Mouse (Mus musculus): ENCODE measurements around the gene Map4k1. TPM values are rescaled to one million over a fixed set of nuclear protein-coding genes. Genes with fewer than 3 reads are reported as not detected.

Gene Map4k1
- total and polyA plus RNA-seq, 2 experiments from 2014 or later: 1.4 TPM; not detected in 1

GRCm38 (mm10) chr7:28945416-28946270 lies 36.2 kb upstream of the Map4k1 start:
- DNase-seq (ENCODE audit: low spot score) (peak; percentile 84), ATAC-seq (ENCODE audit: insufficient read depth, low read depth) (peak; percentile 85)
- no peaks in the 10 kb centered on the region for H3K27me3 ChIP-seq (ENCODE audit: control insufficient read depth, insufficient read depth, low read length)
- no peak overlapping the region for H3K4me3 ChIP-seq (ENCODE audit: low read depth, low read length)
- peaks cover 24% of the 10 kb centered on the region for H3K36me3 ChIP-seq (replicated peaks; ENCODE audit: control insufficient read depth, insufficient read depth, low read length)
- H3K4me2 ChIP-seq (ENCODE audit: low read depth, low read length): peak overlapping the region; percentile 33
- no peaks in the 10 kb centered on the region for H3K9me3 ChIP-seq (replicated peaks; ENCODE audit: control insufficient read depth, low read length)
- H3K27ac ChIP-seq (ENCODE audit: low read depth): peak overlapping the region; percentile 97
- H3K4me1 ChIP-seq (ENCODE audit: control insufficient read depth, insufficient read depth): peaks cover 96% of the 10 kb centered on the region
- WGBS: 8% methylated on average over 10 of the region's 10 CpGs
- TF ChIP-seq EP300 (IDR thresholded peaks at IDR 0.05; ENCODE audit: low read depth) (peak; percentile 92), CTCF (IDR thresholded peaks at IDR 0.05; ENCODE audit: low read depth) (no peak)
- peak overlapping the region; percentile 44 for H3K9ac ChIP-seq (replicated peaks; ENCODE audit: low read depth, low read length)

- TF ChIP-seq EP300 (IDR thresholded peaks at IDR 0.05; ENCODE audit: low read depth) (no peak), CTCF (IDR thresholded peaks at IDR 0.05; ENCODE audit: low read depth) (no peak)
- H3K27ac ChIP-seq (ENCODE audit: low read depth): peak overlapping the region; percentile 97
- no peak overlapping the region for H3K4me2 ChIP-seq (ENCODE audit: low read depth, low read length)
- ATAC-seq (ENCODE audit: insufficient read depth, low read depth): 0 out of 2 replicates have a peak, but pooled peaks have one; percentile 17
- no peaks in the 10 kb centered on the region for H3K27me3 ChIP-seq (ENCODE audit: control insufficient read depth, insufficient read depth, low read length)
- H3K4me1 ChIP-seq (ENCODE audit: control insufficient read depth, insufficient read depth): peaks cover 96% of the 10 kb centered on the region
- H3K9ac ChIP-seq (replicated peaks; ENCODE audit: low read depth, low read length): peak overlapping the region; percentile 37; the same call in 1 of the 2 replicates
- H3K36me3 ChIP-seq (replicated peaks; ENCODE audit: control insufficient read depth, insufficient read depth, low read length): peaks cover 24% of the 10 kb centered on the region
- no peaks in the 10 kb centered on the region for H3K9me3 ChIP-seq (replicated peaks; ENCODE audit: control insufficient read depth, low read length)
- no peak overlapping the region for H3K4me3 ChIP-seq (ENCODE audit: low read depth, low read length)
- 10% methylated on average over 1 of the region's 1 CpGs for WGBS
- DNase-seq (ENCODE audit: low spot score): no peak
These were observed 35.6 kb upstream of the Map4k1 start for GRCm38 (mm10) chr7:28946271-28946610.

- Histone ChIP-seq H3K4me3 (ENCODE audit: low read depth, low read length) (no peak overlapping the region), H3K4me2 (ENCODE audit: low read depth, low read length) (no peak overlapping the region), H3K4me1 (ENCODE audit: control insufficient read depth, insufficient read depth) (peaks cover 97% of the 10 kb centered on the region), H3K27me3 (ENCODE audit: control insufficient read depth, insufficient read depth, low read length) (no peaks in the 10 kb centered on the region), H3K36me3 (replicated peaks; ENCODE audit: control insufficient read depth, insufficient read depth, low read length) (peaks cover 16% of the 10 kb centered on the region), H3K9ac (replicated peaks; ENCODE audit: low read depth, low read length) (0 out of 2 replicates have a peak overlapping the region, but pooled peaks have one; percentile 25), H3K9me3 (replicated peaks; ENCODE audit: control insufficient read depth, low read length) (no peaks in the 10 kb centered on the region), H3K27ac (ENCODE audit: low read depth) (peak overlapping the region; percentile 97)
- WGBS: 64% methylated on average over 7 of the region's 7 CpGs
- ATAC-seq (ENCODE audit: insufficient read depth, low read depth) (no peak), DNase-seq (ENCODE audit: low spot score) (no peak)
- no peak for TF ChIP-seq CTCF (IDR thresholded peaks at IDR 0.05; ENCODE audit: low read depth)
- no peak for TF ChIP-seq EP300 (IDR thresholded peaks at IDR 0.05; ENCODE audit: low read depth)
These were observed 33.1 kb upstream of the Map4k1 start for GRCm38 (mm10) chr7:28948746-28949145.

GRCm38 (mm10) chr7:28949298-28949697 lies 32.6 kb upstream of the Map4k1 start:
- Histone ChIP-seq H3K27me3 (ENCODE audit: control insufficient read depth, insufficient read depth, low read length) (no peaks in the 10 kb centered on the region), H3K9ac (replicated peaks; ENCODE audit: low read depth, low read length) (peak overlapping the region; percentile 25; the same call in 1 of the 2 replicates), H3K4me1 (ENCODE audit: control insufficient read depth, insufficient read depth) (peaks cover 95% of the 10 kb centered on the region), H3K27ac (ENCODE audit: low read depth) (peak overlapping the region; percentile 97), H3K4me3 (ENCODE audit: low read depth, low read length) (no peak overlapping the region), H3K36me3 (replicated peaks; ENCODE audit: control insufficient read depth, insufficient read depth, low read length) (peaks cover 16% of the 10 kb centered on the region), H3K4me2 (ENCODE audit: low read depth, low read length) (no peak overlapping the region), H3K9me3 (replicated peaks; ENCODE audit: control insufficient read depth, low read length) (no peaks in the 10 kb centered on the region)
- ATAC-seq (ENCODE audit: insufficient read depth, low read depth) (no peak), DNase-seq (ENCODE audit: low spot score) (no peak)
- no peak for TF ChIP-seq EP300 (IDR thresholded peaks at IDR 0.05; ENCODE audit: low read depth)
- no peak for TF ChIP-seq CTCF (IDR thresholded peaks at IDR 0.05; ENCODE audit: low read depth)
- 35% methylated on average over 2 of the region's 2 CpGs for WGBS

- Histone ChIP-seq H3K36me3 (replicated peaks; ENCODE audit: control insufficient read depth, insufficient read depth, low read length) (peaks cover 16% of the 10 kb centered on the region), H3K4me1 (ENCODE audit: control insufficient read depth, insufficient read depth) (peaks cover 90% of the 10 kb centered on the region), H3K27ac (ENCODE audit: low read depth) (peak overlapping the region; percentile 1; the same call in 1 of the 2 replicates), H3K9me3 (replicated peaks; ENCODE audit: control insufficient read depth, low read length) (no peaks in the 10 kb centered on the region), H3K4me2 (ENCODE audit: low read depth, low read length) (no peak overlapping the region), H3K27me3 (ENCODE audit: control insufficient read depth, insufficient read depth, low read length) (no peaks in the 10 kb centered on the region), H3K9ac (replicated peaks; ENCODE audit: low read depth, low read length) (no peak overlapping the region), H3K4me3 (ENCODE audit: low read depth, low read length) (no peak overlapping the region)
- TF ChIP-seq CTCF (IDR thresholded peaks at IDR 0.05; ENCODE audit: low read depth) (no peak), EP300 (IDR thresholded peaks at IDR 0.05; ENCODE audit: low read depth) (no peak)
- DNase-seq (ENCODE audit: low spot score) (no peak), ATAC-seq (ENCODE audit: insufficient read depth, low read depth) (no peak)
- 86% methylated on average over 10 of the region's 10 CpGs for WGBS
These were observed 31.4 kb upstream of the Map4k1 start for GRCm38 (mm10) chr7:28950346-28951037.

Measured in heart, postnatal 0 days (tissue).